15 mouse cellular contexts compared by ENCODE assay signal in the genomic region with DNA sequence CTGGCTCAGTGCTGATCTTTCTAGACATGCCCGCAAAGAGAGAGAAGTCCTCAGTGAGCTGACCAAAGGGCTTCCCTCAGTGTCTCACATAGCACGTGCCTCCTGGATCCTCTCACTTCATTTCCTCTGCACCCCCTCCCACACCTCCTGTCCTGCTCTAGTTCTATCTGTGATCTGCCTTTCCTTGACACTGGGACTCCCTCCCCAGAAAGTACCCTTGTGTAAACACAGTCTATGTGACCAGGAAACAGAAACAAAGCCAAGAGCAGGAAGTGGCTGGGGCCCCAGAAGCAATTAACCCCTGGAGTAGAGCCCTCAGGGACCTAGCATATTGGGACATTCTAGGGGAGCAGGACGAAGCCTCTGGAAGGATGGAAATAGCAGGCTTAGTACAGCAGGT. TPM values are rescaled to one million over a fixed set of nuclear protein-coding genes. Genes with fewer than 3 reads are reported as not detected.
DNase-seq lines count a peak whose midpoint lies in the region; ATAC-seq and TF ChIP-seq lines count a peak whose summit lies in the region.
"Had no signal": no experiment of that assay in that cellular context is flagged by ENCODE, and none has a peak within 500 bp of the region (broad histone marks: within the 10 kb centered on the region; RNA-seq: fewer than 3 reads in every experiment).

No protein-coding gene starts in this region.

- H3K27me3 ChIP-seq in lung, postnatal 0 days (replicated peaks; ENCODE audit: insufficient read depth, low read length) = no peaks in the 10 kb centered on the region

- peak; percentile 74 for TF ChIP-seq EP300 in lung, postnatal 0 days (IDR thresholded peaks at IDR 0.05)

- ATAC-seq in lung, postnatal 0 days = peak; percentile 63
- ATAC-seq: inflammation-experienced regulatory T-cells, adult 6 months had no signal

- DNase-seq in adrenal gland, postnatal 14 days = peak; percentile 45
- DNase-seq in adrenal gland, adult 18-20 months (ENCODE audit: low spot score in 2 of 2) = no peak
- no peak for DNase-seq in layer of hippocampus, adult 2 months (ENCODE audit: low spot score in 2 of 2)
- DNase-seq in layer of hippocampus, postnatal 14 days (ENCODE audit: low spot score in 2 of 2) = no peak
- DNase-seq in lung, postnatal 0 days (ENCODE audit: low spot score) = peak; percentile 57
- DNase-seq in frontal cortex, adult 2 months (ENCODE audit: extremely low spot score in 1 of 2, low spot score in 1 of 2) = no peak
- no peak for DNase-seq in cerebellum, adult 9-10 months
- DNase-seq: cerebellum, adult 18-20 months; forebrain, postnatal 0 days; kidney, postnatal 4 days; thymus, postnatal 14 days had no signal

- 10% methylated on average over 3 of the region's 3 CpGs for WGBS in lung, postnatal 0 days

- no peaks in the 10 kb centered on the region for H3K36me3 ChIP-seq in lung, postnatal 0 days (ENCODE audit: insufficient read depth, low read length)

- peaks cover 32% of the 10 kb centered on the region for H3K4me1 ChIP-seq in brown adipose tissue, adult 24 weeks (ENCODE audit: control insufficient read depth, insufficient read depth, insufficient read length, low read length)
- H3K4me1 ChIP-seq in lung, postnatal 0 days (ENCODE audit: insufficient read depth, low read depth, low read length) = peaks cover 10% of the 10 kb centered on the region; the same call in 1 of the 2 replicates

- H3K4me3 ChIP-seq in layer of hippocampus, adult 2 months = no peak overlapping the region
- H3K4me3 ChIP-seq in brown adipose tissue, adult 24 weeks (ENCODE audit: insufficient read depth, low read depth, low read length) = no peak overlapping the region
- H3K4me3 ChIP-seq in lung, postnatal 0 days (ENCODE audit: low read depth, low read length) = no peak overlapping the region
- H3K4me3 ChIP-seq: erythroblast, embryonic 14.5 days had no signal

- no peak overlapping the region for H3K4me2 ChIP-seq in lung, postnatal 0 days (replicated peaks; ENCODE audit: low read depth, low read length)

- H3K9ac ChIP-seq in lung, postnatal 0 days (replicated peaks; ENCODE audit: low read depth) = no peak overlapping the region
- H3K9ac ChIP-seq: forebrain, postnatal 0 days; liver, embryonic 14.5 days had no signal

- no peaks in the 10 kb centered on the region for H3K9me3 ChIP-seq in lung, postnatal 0 days (ENCODE audit: low read length)

- TF ChIP-seq CTCF in layer of hippocampus, adult 2 months (conservative IDR thresholded peaks at IDR 0.05) = no peak
- TF ChIP-seq CTCF in lung, postnatal 0 days (IDR thresholded peaks at IDR 0.05) = no peak; the same call in 1 of the 2 replicates

- peak overlapping the region; percentile 23; the same call in 1 of the 2 replicates for H3K27ac ChIP-seq in layer of hippocampus, adult 2 months
- H3K27ac ChIP-seq in brown adipose tissue, adult 24 weeks (replicated peaks; ENCODE audit: low read depth, low read length) = peak overlapping the region; percentile 78
- no peak overlapping the region for H3K27ac ChIP-seq in lung, postnatal 0 days (ENCODE audit: low read length)
- H3K27ac ChIP-seq: liver, embryonic 14.5 days had no signal

RNA-seq across cellular contexts. Expression of gene Abtb1, which starts 20.9 kb away (rescaled TPM):
- 22.7 and 30.5 TPM in 2 replicates for total RNA-seq in adrenal gland, postnatal 14 days (2021)
- total RNA-seq in adrenal gland, adult 18-20 months (2021) = 10 to 100 TPM; 17.1 to 25.0 TPM
- 10 to 100 TPM; 33.4 to 37.1 TPM for total RNA-seq in layer of hippocampus, adult 2 months (2021)
- total RNA-seq in layer of hippocampus, postnatal 14 days (2021) = 10 to 100 TPM; 25.8 to 32.1 TPM
- polyA plus RNA-seq in brown adipose tissue, adult 24 weeks (2012; ENCODE audit: insufficient read depth, insufficient read length, missing spikeins) = 8.6 and 12.6 TPM in 2 replicates
- 59.5 and 70.3 TPM in 2 replicates for polyA plus RNA-seq in lung, postnatal 0 days (2015; fragmentation: Nextera tagmentation; extraction: Ambion mirVana)
- 75.4 and 82.3 TPM in 2 replicates for polyA plus RNA-seq in frontal cortex, adult 2 months (2012; rRNA removed)

RNA-seq across cellular contexts. Expression of gene Podxl2, which starts 54.0 kb away (rescaled TPM):
- total RNA-seq in adrenal gland, postnatal 14 days (2021) = 24.4 and 27.2 TPM in 2 replicates
- total RNA-seq in adrenal gland, adult 18-20 months (2021) = 10 to 100 TPM; 41.2 to 69.3 TPM
- 100 to 1,000 TPM; 160 to 165 TPM for total RNA-seq in layer of hippocampus, adult 2 months (2021)
- 100 to 1,000 TPM; 212 to 229 TPM for total RNA-seq in layer of hippocampus, postnatal 14 days (2021)
- 1.1 and 1.6 TPM in 2 replicates for polyA plus RNA-seq in brown adipose tissue, adult 24 weeks (2012; ENCODE audit: insufficient read depth, insufficient read length, missing spikeins)
- polyA plus RNA-seq in lung, postnatal 0 days (2015; fragmentation: Nextera tagmentation; extraction: Ambion mirVana) = 19.1 and 25.2 TPM in 2 replicates
- polyA plus RNA-seq in frontal cortex, adult 2 months (2012; rRNA removed) = 609 and 620 TPM in 2 replicates
- polyA plus RNA-seq: inflammation-experienced regulatory T-cells, adult 6 months had no signal

Comparison
In these comparisons a context has a peak if more than half of its experiments do, and no peak if none do; other contexts are left out.
1. DNase-seq: peak in adrenal gland, postnatal 14 days (single experiment) and lung, postnatal 0 days (single experiment); none in adrenal gland, adult 18-20 months (0 of 2), layer of hippocampus, adult 2 months (0 of 2), layer of hippocampus, postnatal 14 days (0 of 2), frontal cortex, adult 2 months (0 of 2) and cerebellum, adult 9-10 months (single experiment).